In the genomic region with DNA sequence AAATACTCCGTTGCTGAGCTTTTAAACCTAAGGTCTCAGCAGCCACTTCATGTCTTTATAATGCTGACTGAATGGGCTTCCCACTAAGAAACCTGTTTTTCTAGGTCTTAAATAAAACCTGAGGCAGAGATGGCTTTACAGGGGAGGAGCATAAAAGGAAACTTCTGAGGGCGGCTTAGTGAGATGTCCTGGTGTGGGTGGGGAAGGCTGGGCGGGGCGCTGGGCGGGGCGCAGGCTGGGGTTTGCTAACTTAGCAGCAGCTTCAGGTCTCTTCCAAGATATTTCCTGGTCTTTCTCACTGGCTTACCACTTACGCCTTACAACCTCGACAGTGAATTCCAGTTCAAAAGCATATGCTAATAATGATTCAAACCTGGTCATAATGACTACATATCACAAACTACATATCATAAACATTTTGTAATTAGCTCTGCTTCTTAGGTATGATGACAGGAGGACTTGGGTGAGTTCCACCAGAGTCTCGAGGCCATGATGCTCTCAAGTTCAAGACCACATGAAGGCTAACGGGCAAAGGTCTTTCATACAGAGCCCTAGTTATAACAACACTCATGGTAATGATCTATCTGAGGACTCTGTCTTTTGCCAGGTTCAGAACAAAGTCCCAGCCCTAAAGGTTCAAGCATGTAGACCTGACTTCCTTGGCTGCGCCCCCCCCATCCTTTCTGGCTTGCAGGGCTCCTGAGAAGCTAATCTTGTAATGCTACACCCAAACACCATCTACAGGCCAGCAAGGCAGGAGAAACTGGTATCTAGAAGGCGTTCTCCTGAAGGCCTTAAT, we compare ENCODE assay signal across 10 mouse cellular contexts. TPM values are rescaled to one million over a fixed set of nuclear protein-coding genes. Genes with fewer than 3 reads are reported as not detected.
DNase-seq lines count a peak whose midpoint lies in the region; ATAC-seq lines count a peak whose summit lies in the region.
"Had no signal": no experiment of that assay in that cellular context is flagged by ENCODE, and none has a peak within 500 bp of the region (broad histone marks: within the 10 kb centered on the region; RNA-seq: fewer than 3 reads in every experiment).

No protein-coding gene starts in this region.

- WGBS in midbrain, embryonic 14.5 days: 43% methylated on average over 12 of the region's 12 CpGs

- ATAC-seq in midbrain, embryonic 14.5 days (ENCODE audit: low FRiP score, low TSS enrichment): no peak

- no peak overlapping the region for H3K4me3 ChIP-seq in midbrain, embryonic 14.5 days (replicated peaks; ENCODE audit: low read depth, low read length)
- H3K4me3 ChIP-seq: limb, embryonic 12.5 days had no signal

- H3K4me1 ChIP-seq in midbrain, embryonic 14.5 days (ENCODE audit: control insufficient read depth, insufficient read depth, low read length): 0 out of 2 replicates have a peak, but pooled peaks cover 9% of the 10 kb centered on the region

- no peaks in the 10 kb centered on the region for H3K27me3 ChIP-seq in midbrain, embryonic 14.5 days (ENCODE audit: control insufficient read depth, insufficient read depth, low read length)
- H3K27me3 ChIP-seq: limb, embryonic 12.5 days had no signal

- H3K27ac ChIP-seq in midbrain, embryonic 14.5 days (replicated peaks; ENCODE audit: low read depth, low read length): no peak overlapping the region
- H3K27ac ChIP-seq: limb, embryonic 12.5 days had no signal

- no peak overlapping the region for H3K4me2 ChIP-seq in midbrain, embryonic 14.5 days (ENCODE audit: low read length)
- H3K4me2 ChIP-seq: limb, embryonic 12.5 days had no signal

- H3K36me3 ChIP-seq in midbrain, embryonic 14.5 days (ENCODE audit: control insufficient read depth, insufficient read depth, low read length): no peaks in the 10 kb centered on the region
- H3K36me3 ChIP-seq: limb, embryonic 12.5 days had no signal

- no peaks in the 10 kb centered on the region for H3K9me3 ChIP-seq in midbrain, embryonic 14.5 days (ENCODE audit: control insufficient read depth, low read length)

- no peak overlapping the region for H3K9ac ChIP-seq in midbrain, embryonic 14.5 days (replicated peaks; ENCODE audit: low read length)
- H3K9ac ChIP-seq: limb, embryonic 12.5 days had no signal

- peak; percentile 57 for DNase-seq in thymus, postnatal 4 days
- no peak for DNase-seq in thymus, postnatal 25 days
- DNase-seq in fat pad, adult 2 months (ENCODE audit: extremely low read depth, low read depth, low spot score): peak; percentile 72
- DNase-seq in kidney, postnatal 4 days: peak; percentile 52 to 70
- DNase-seq in midbrain, embryonic 14.5 days: no peak
- no peak for DNase-seq in cerebellum, adult 11-12 months
- DNase-seq in frontal cortex, postnatal 10 days (ENCODE audit: low spot score in 2 of 2): no peak
- DNase-seq: heart, postnatal 4 days; right cerebral cortex, postnatal 14 days had no signal

RNA-seq across cellular contexts. Expression of a gene that starts 30.7 kb away (rescaled TPM):
- polyA plus RNA-seq in midbrain, embryonic 14.5 days (2014; fragmentation: Nextera tagmentation; extraction: Ambion mirVana): 5.2 and 5.3 TPM in 2 replicates

Comparison
In these comparisons a context has a peak if more than half of its experiments do, and no peak if none do; other contexts are left out.
1. DNase-seq: peak in thymus, postnatal 4 days (single experiment), fat pad, adult 2 months (single experiment) and kidney, postnatal 4 days (2 of 2); none in thymus, postnatal 25 days (single experiment), midbrain, embryonic 14.5 days (single experiment), cerebellum, adult 11-12 months (single experiment) and frontal cortex, postnatal 10 days (0 of 2).